Mouse (Mus musculus): ENCODE data around the gene Rere. TPM values are rescaled to one million over a fixed set of nuclear protein-coding genes. Genes with fewer than 3 reads are reported as not detected.

Gene Rere
- polyA plus RNA-seq, 1 experiment from 2014 or later = 57.2 TPM

DNA sequence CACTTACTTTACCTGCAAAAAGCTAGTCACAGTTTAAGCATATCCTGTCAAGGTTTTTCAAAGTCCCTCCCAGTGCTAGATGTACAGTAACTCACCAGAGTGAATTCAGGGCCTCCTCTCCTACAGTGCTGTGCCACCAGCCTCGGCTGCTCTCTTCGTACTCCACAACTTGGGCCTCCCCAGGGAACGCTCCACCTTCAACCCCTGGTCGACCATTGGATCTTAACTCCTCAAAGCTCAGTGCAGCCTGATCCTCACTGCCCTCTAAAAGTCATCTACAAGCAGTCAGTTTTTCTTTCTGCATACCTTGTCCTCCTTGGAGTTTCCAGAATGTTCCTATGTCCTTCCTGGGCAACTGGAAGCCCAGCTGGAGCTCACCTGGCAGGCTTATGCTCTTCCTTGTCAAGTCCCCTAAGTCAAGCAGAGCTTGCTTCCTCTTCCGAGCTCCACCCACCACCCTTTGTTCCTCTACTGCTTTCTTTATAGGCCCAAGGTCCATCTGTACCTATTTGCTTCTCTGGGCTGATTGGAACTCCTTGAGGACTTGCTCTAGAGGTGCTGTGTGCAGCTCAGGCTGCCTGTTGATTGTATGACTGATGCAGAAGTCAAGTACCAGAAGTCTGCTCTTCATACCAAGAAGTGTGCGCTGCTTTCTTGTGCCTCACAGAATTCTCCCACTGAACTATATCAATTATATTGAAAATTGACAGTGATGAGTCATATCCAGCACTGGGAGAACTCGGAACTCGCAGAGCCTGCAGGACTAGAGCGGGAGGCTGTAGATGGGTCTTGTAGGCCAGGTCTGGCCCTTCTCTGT, 287.1 kb downstream of the Rere start:
- Histone ChIP-seq H3K36me3 (peaks cover 6% of the 10 kb centered on the region; the same call in 1 of the 2 replicates), H3K4me3 (peak overlapping the region; percentile 79), H3K4me2 (replicated peaks) (peak overlapping the region; percentile 87), H3K9ac (peak overlapping the region; percentile 87), H3K27me3 (replicated peaks) (no peaks in the 10 kb centered on the region), H3K9me3 (no peaks in the 10 kb centered on the region), H3K27ac (peak overlapping the region; percentile 88), H3K4me1 (peaks cover 42% of the 10 kb centered on the region)
- ATAC-seq (ENCODE audit: low FRiP score, low read depth) = no peak
- 35% methylated on average over 9 of the region's 9 CpGs for WGBS

DNA sequence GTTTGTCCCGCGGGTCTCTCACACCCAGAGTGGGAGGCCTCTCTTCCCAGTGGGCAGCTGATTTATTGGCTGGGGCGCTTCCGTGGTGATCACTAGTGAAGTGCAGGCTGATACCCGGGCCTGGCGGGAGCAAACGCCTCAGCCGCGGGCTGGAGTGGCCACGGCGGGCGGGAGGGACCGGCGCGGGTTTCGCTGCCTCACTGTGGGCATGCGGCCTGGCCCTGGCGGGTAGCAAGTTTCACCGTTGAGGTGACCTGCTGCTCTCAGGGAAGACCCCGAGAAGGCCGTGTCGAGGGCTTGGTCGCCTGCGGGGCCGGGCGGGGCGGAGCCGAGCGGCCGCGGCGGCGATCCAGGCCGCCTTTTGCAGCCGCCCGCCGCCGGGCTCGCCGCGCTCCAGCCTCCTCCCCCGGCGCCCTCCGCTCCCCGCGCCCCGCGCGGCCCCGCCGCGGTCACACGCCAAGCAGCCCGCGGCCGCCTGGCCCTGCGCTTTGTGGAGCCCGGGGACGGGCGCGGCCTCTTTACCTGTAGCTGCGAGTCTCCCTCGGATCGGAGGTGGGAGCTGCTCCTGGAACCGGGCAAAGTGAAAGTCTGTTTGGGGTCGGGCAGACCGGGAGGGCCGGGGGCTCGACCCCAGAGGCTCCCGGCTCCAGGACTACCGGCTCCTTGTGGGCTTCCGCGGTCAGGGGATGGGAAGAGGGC, 287.8 kb downstream of the Rere start:
- Histone ChIP-seq H3K27me3 (replicated peaks) (no peaks in the 10 kb centered on the region), H3K9ac (peak overlapping the region; percentile 87), H3K9me3 (no peaks in the 10 kb centered on the region), H3K4me1 (peaks cover 36% of the 10 kb centered on the region), H3K4me2 (replicated peaks) (peak overlapping the region; percentile 87), H3K4me3 (peak overlapping the region; percentile 79), H3K27ac (peak overlapping the region; percentile 88), H3K36me3 (peaks cover 6% of the 10 kb centered on the region; the same call in 1 of the 2 replicates)
- ATAC-seq (ENCODE audit: low FRiP score, low read depth) = peak; percentile 90
- under 1% methylated on average over 73 of the region's 73 CpGs for WGBS

GRCm38 (mm10) chr4:150569834-150570571, 288.6 kb downstream of the Rere start:
- H3K4me3 ChIP-seq = peak overlapping the region; percentile 79
- peak overlapping the region; percentile 87 for H3K9ac ChIP-seq
- ATAC-seq (ENCODE audit: low FRiP score, low read depth) = peak; percentile 46; the same call in 1 of the 2 replicates
- H3K4me1 ChIP-seq = peaks cover 36% of the 10 kb centered on the region
- WGBS = 1% methylated on average over 27 of the region's 27 CpGs
- peak overlapping the region; percentile 88 for H3K27ac ChIP-seq
- peak overlapping the region; percentile 87 for H3K4me2 ChIP-seq (replicated peaks)
- H3K9me3 ChIP-seq = no peaks in the 10 kb centered on the region
- H3K27me3 ChIP-seq (replicated peaks) = no peaks in the 10 kb centered on the region
- peaks cover 6% of the 10 kb centered on the region; the same call in 1 of the 2 replicates for H3K36me3 ChIP-seq

DNA sequence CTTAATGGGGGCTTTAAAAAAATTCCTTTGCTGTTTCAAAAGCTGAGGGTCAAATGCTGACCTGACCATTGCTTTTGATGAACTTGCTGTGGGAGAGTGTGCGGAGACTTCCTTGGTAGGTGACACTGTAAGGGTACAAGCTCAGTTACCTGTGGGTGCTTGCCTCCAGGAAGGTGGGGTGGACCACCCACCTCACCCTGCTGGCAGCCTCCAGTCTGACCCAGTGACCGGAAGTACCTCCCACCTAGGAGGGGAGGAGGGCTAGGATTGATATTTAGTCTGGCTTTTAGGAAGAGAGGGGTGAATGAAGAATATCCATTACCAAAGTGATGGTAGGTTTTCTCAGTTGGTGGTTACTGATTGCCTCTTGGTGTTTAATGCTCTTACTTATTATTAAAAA, 289.3 kb downstream of the Rere start:
- 38% methylated on average over 2 of the region's 2 CpGs for WGBS
- Histone ChIP-seq H3K4me1 (peaks cover 36% of the 10 kb centered on the region), H3K27ac (no peak overlapping the region)

GRCm38 (mm10) chr4:150572104-150572691, 290.8 kb downstream of the Rere start:
- H3K27ac ChIP-seq = no peak overlapping the region
- no peaks in the 10 kb centered on the region for H3K27me3 ChIP-seq (replicated peaks)
- 73% methylated on average over 7 of the region's 7 CpGs for WGBS
- no peak for ATAC-seq (ENCODE audit: low FRiP score, low read depth)
- H3K9ac ChIP-seq = no peak overlapping the region
- no peak overlapping the region for H3K4me2 ChIP-seq (replicated peaks)
- H3K36me3 ChIP-seq = peaks cover 6% of the 10 kb centered on the region; the same call in 1 of the 2 replicates
- no peak overlapping the region for H3K4me3 ChIP-seq
- H3K9me3 ChIP-seq = no peaks in the 10 kb centered on the region
- H3K4me1 ChIP-seq = peaks cover 36% of the 10 kb centered on the region

More for the DNA sequence above, 289.3 kb downstream of the Rere start:
- ATAC-seq (ENCODE audit: low FRiP score, low read depth) = no peak
- Histone ChIP-seq H3K9me3 (no peaks in the 10 kb centered on the region), H3K27me3 (replicated peaks) (no peaks in the 10 kb centered on the region), H3K4me3 (no peak overlapping the region), H3K4me2 (replicated peaks) (peak overlapping the region; percentile 87), H3K9ac (peak overlapping the region; percentile 87; the same call in 1 of the 2 replicates), H3K36me3 (peaks cover 6% of the 10 kb centered on the region; the same call in 1 of the 2 replicates)

- Histone ChIP-seq H3K4me2 (replicated peaks) (no peak overlapping the region), H3K27me3 (replicated peaks) (no peaks in the 10 kb centered on the region), H3K9ac (no peak overlapping the region), H3K4me3 (no peak overlapping the region), H3K27ac (no peak overlapping the region), H3K9me3 (no peaks in the 10 kb centered on the region), H3K4me1 (peaks cover 36% of the 10 kb centered on the region), H3K36me3 (peaks cover 6% of the 10 kb centered on the region; the same call in 1 of the 2 replicates)
- WGBS = 98% methylated on average over 4 of the region's 4 CpGs
- no peak for ATAC-seq (ENCODE audit: low FRiP score, low read depth)
These were observed 291.5 kb downstream of the Rere start for GRCm38 (mm10) chr4:150572938-150573337.

- H3K9me3 ChIP-seq = no peaks in the 10 kb centered on the region
- WGBS = 88% methylated on average over 3 of the region's 3 CpGs
- H3K4me2 ChIP-seq (replicated peaks) = no peak overlapping the region
- no peak overlapping the region for H3K27ac ChIP-seq
- ATAC-seq (ENCODE audit: low FRiP score, low read depth) = no peak
- H3K27me3 ChIP-seq (replicated peaks) = no peaks in the 10 kb centered on the region
- no peak overlapping the region for H3K4me3 ChIP-seq
- peaks cover 6% of the 10 kb centered on the region; the same call in 1 of the 2 replicates for H3K36me3 ChIP-seq
- no peak overlapping the region for H3K9ac ChIP-seq
- peaks cover 12% of the 10 kb centered on the region for H3K4me1 ChIP-seq
These were observed 294.1 kb downstream of the Rere start for GRCm38 (mm10) chr4:150575363-150576092.

DNA sequence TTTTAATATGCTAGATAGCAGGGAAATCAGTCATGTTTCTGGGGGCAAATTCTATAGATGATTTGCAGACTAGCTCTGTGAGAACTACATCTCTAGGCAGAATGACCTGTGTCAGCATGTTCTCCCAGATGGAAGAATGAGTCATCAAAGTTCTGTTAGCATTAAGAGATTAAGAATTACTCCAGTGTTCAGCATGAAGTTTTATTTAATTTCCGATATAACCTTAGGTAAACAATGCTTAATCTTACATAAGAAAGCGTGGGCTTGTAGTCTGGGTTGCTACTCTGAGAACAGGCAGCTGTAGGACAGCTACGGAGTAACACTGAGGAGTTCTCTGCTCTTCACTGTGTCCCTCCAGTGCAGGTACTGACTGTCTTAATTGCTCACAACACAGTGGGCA, 294.9 kb downstream of the Rere start:
- WGBS = 97% methylated on average over 3 of the region's 3 CpGs
- H3K27ac ChIP-seq = no peak overlapping the region

GRCm38 (mm10) chr4:150578021-150578420, 296.6 kb downstream of the Rere start:
- no peak for ATAC-seq (ENCODE audit: low FRiP score, low read depth)
- Histone ChIP-seq H3K4me2 (replicated peaks) (no peak overlapping the region), H3K4me3 (no peak overlapping the region), H3K4me1 (peaks cover 13% of the 10 kb centered on the region), H3K9ac (no peak overlapping the region), H3K27ac (no peak overlapping the region), H3K36me3 (no peaks in the 10 kb centered on the region), H3K9me3 (no peaks in the 10 kb centered on the region), H3K27me3 (replicated peaks) (no peaks in the 10 kb centered on the region)
- WGBS = 97% methylated on average over 3 of the region's 3 CpGs

More for the DNA sequence above, 294.9 kb downstream of the Rere start:
- no peak overlapping the region for H3K9ac ChIP-seq
- no peak for ATAC-seq (ENCODE audit: low FRiP score, low read depth)
- H3K27me3 ChIP-seq (replicated peaks) = no peaks in the 10 kb centered on the region
- H3K4me3 ChIP-seq = no peak overlapping the region
- peaks cover 6% of the 10 kb centered on the region; the same call in 1 of the 2 replicates for H3K36me3 ChIP-seq
- peaks cover 6% of the 10 kb centered on the region; the same call in 1 of the 2 replicates for H3K4me1 ChIP-seq
- H3K4me2 ChIP-seq (replicated peaks) = no peak overlapping the region
- no peaks in the 10 kb centered on the region for H3K9me3 ChIP-seq

GRCm38 (mm10) chr4:150581931-150582723, 300.7 kb downstream of the Rere start:
- Histone ChIP-seq H3K4me1 (peaks cover 26% of the 10 kb centered on the region), H3K9ac (no peak overlapping the region), H3K27ac (no peak overlapping the region)

More at GRCm38 (mm10) chr4:150581931-150582723, 300.7 kb downstream of the Rere start:
- H3K36me3 ChIP-seq = no peaks in the 10 kb centered on the region
- H3K4me3 ChIP-seq = no peak overlapping the region
- no peak overlapping the region for H3K4me2 ChIP-seq (replicated peaks)
- H3K9me3 ChIP-seq = no peaks in the 10 kb centered on the region
- 74% methylated on average over 10 of the region's 10 CpGs for WGBS
- no peaks in the 10 kb centered on the region for H3K27me3 ChIP-seq (replicated peaks)
- ATAC-seq (ENCODE audit: low FRiP score, low read depth) = no peak

All from neural tube, embryonic 12.5 days (tissue).